Mouse (Mus musculus): ENCODE results near the gene Lrriq4.

Lrriq4 gene

GRCm38 (mm10) chr3:30644207-30644606 lies at the start of gene Lrriq4:
Gene Lrriq4, plus strand, starts transcription at chr3:30644507.
- DNase-seq = no peak

DNA sequence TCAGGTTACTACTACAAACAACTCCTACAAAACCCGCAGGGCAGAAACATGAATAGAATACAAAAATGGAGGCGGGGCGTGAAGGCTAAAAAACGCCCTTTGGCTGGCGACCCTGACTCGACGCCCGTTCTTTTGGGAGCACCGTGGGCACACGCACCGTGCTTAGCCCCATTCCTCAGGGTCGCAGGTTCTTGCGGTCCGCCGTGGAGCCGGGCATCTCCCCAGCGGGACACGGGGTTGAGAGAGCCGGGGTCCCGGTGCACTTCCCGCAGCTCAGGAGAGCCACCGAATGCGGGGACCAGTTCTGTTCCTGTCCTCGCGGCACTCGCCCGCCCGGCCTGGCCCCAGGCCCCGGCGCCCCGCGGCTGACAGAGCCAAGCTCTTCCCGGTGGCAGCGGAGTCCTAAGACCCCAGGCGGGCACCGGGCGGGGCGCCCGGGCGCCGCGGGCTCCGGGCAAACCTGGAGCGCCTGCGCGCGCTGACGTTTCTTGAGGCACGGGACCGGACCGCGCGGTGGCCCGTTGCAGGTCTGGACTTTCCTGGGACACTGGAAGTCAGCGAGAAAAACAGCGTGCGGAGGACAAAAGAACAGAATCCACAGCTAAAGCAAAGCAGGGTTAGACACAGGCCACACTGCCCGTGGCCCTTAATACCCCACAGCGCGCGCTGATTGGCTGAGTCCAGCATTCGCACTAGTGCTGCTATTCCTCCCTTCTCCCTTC lies 49.0 kb upstream of the Lrriq4 start:
- peak; percentile 55 for DNase-seq

DNA sequence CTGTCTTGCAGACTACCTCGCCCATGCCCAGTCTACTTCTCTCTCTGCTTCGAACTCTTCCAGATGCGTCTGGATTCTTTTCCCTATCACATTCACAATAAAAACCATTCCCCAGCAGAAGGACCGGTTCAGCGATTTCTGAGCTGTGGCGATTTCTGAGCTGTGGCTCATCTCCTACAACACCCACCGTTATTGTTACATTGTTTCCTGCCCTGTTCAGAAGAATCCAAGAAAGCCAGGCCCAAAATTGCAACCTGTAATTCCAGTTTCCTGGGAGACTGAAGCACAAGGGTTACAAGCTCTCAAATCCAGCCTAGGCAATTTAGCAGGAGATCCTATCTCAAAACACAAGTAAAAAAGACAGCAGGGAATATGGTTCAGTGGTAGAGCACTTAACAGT lies 47.0 kb upstream of the Lrriq4 start:
- no peak for DNase-seq

DNA sequence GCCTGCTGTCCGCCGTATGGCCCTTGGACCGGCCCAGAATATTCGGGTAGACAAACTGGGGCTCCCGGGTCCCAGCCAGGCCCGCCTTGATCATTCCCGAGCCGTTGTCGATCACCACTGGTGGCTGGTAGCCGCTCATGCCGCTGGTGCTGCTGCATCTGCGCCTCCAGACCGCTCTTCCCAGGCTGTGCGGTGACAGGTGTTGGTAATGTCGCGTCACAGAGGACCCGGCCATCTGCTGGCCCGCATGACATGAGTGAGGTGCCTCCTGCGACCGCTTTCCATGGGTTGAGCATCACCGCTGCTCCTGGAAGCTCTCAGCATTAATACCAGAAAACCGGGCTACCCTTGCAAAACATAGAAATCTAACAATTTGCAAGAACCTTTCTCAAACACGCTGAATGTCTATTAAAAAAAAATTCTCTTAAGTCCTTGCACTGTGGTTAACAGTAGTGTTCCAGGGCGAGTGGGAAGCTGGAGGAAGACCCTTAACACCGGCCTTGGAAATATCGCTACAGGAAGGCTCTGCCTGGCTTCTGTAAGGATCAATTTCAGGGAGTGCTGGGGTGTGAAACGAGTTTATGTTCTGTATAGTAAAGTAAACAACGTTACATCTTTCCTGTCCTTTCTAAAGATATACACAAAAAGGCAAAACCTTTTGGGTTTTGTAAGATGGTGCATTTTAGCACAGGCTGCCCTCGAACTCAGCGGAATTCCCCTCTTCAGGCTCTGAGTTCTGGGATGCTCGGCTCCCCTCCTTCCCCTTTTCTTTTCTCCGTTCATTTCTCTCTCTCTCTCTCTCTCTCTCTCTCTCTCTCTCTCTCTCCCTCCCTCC lies 44.4 kb upstream of the Lrriq4 start, which contains the start of gene Actrt3:
TSS of gene Actrt3 (minus strand) at position 229 of the 835 bp plus-strand sequence.
- DNase-seq = no peak

DNA sequence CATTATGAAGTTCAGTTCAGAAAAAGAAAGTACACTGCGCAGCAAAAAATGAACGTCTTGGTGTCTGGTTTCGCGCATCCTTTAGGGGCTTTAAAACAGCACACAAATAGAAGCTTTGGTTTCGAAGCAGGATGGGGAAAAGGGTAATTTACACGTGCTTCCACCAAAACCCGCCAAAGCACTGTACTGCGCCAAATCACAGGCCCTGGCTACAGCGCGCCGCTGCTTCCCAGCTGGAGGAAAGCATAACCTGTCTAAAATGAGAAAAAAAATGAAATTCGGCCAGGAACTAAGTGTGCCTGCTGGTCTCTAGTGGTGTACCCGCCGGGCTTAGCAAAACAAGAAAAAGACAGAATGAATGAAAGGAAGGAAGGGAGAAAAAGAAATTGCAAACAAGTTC lies 43.6 kb upstream of the Lrriq4 start:
- no peak for DNase-seq

DNA sequence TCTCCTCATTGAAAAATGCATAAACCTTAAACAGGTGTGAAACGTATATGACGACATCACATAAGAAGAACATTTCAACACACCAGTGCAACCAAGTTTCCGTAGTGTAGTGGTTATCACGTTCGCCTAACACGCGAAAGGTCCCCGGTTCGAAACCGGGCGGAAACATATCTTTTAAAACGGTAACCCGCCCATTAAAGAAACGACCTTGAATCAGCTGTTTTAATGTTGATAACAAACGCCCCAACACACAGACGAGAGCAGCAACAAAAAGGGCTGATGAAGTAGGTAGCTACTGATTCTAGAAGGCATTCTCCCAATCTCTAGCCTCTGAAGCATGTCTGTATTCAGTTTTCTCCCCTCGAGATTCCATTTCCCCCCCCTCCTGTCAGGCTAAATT lies 43.1 kb upstream of the Lrriq4 start:
- peak; percentile 96 for DNase-seq

- no peak for DNase-seq
These were observed 42.7 kb upstream of the Lrriq4 start for GRCm38 (mm10) chr3:30601610-30602064.

DNA sequence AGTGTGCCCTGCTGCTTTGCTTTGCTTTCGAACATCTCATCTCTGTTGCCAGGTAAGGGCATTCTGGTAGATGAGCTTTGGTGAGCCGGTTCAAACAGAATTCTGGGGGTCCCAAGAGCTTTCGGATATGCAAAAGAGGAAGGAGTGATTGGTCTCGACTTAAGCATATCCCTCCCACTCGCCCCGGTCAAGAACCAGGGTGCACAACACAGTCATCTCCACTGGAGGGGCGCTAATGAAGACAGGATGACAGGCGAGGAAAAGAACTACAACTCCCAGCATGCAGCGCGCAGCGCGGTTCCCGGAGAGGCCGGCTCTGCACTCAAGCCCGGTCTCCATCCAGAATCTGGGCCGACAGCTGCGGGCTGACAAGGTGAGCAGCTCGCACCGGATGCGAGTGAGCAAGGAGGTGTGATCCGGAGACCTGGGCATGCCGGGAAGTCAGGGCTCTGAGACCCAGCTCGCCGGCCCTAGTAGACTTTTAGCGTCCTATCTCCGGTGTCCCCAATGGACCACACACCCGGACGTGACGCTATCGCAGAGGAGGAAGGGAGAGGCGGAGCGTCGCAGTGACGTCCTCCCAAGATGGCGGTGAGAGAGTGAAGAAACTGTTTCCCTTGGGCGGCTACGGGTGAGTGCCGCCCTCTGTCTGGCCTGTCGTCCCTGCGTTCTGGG lies 42.1 kb upstream of the Lrriq4 start, which contains the start of gene Mynn:
TSS of gene Mynn (plus strand) at position 1 of the 675 bp plus-strand sequence.
- DNase-seq = peak; percentile 98

GRCm38 (mm10) chr3:30602740-30603098 lies 41.6 kb upstream of the Lrriq4 start:
- DNase-seq = peak; percentile 93

- DNase-seq = no peak
These were observed 41.1 kb upstream of the Lrriq4 start for GRCm38 (mm10) chr3:30603256-30603655.

- peak; percentile 41 for DNase-seq
These were observed 35.3 kb upstream of the Lrriq4 start for GRCm38 (mm10) chr3:30608999-30609398.

GRCm38 (mm10) chr3:30610930-30611329 lies 33.4 kb upstream of the Lrriq4 start:
- no peak for DNase-seq

DNA sequence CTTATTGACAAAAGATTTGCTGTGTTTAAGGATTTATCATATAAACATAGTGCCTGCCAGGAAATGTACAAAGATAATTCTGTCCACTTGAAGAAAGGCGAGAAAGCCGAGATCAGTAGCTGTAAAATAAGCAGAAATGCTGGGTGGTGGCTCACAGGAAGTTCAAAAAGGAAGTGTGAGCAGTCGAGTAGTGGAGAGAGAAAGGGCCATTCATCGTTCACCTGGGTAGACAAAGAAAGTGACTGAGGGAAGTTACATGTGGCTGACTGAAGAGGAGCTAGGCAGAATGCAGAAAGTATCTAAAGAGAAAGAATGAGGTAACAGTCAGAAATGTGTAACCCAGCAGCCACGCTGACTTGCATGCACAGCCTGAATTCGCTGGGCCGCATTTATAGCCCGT lies 24.2 kb upstream of the Lrriq4 start:
- DNase-seq = no peak

DNA sequence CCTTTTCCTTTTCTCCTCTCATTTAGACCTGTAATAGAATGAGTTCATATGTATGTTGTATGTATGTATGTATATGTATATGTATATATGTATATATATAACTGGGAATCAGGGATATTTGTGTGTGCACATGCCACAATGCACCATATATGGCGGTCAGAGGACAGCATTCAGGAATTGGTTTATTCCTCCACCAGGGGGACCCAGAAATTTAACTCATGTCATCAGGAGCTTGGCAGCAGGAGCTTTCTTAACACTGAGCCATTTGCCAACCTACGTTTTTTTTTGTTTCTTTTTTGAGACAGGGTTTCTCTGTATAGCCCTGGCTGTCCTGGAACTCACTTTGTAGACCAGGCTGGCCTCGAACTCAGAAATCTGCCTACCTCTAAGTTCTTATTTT lies 10.6 kb upstream of the Lrriq4 start:
- no peak for DNase-seq

GRCm38 (mm10) chr3:30635629-30636028 lies 8.7 kb upstream of the Lrriq4 start:
- DNase-seq = no peak

GRCm38 (mm10) chr3:30646761-30647160 lies 2.5 kb downstream of the Lrriq4 start:
- no peak for DNase-seq

- DNase-seq = peak; percentile 28
These were observed 3.3 kb downstream of the Lrriq4 start, which contains the start of gene Lrrc34 for GRCm38 (mm10) chr3:30647440-30648090. Gene Lrrc34, minus strand, starts transcription at chr3:30647869.

GRCm38 (mm10) chr3:30648466-30648865 lies 4.2 kb downstream of the Lrriq4 start:
- DNase-seq = no peak

DNA sequence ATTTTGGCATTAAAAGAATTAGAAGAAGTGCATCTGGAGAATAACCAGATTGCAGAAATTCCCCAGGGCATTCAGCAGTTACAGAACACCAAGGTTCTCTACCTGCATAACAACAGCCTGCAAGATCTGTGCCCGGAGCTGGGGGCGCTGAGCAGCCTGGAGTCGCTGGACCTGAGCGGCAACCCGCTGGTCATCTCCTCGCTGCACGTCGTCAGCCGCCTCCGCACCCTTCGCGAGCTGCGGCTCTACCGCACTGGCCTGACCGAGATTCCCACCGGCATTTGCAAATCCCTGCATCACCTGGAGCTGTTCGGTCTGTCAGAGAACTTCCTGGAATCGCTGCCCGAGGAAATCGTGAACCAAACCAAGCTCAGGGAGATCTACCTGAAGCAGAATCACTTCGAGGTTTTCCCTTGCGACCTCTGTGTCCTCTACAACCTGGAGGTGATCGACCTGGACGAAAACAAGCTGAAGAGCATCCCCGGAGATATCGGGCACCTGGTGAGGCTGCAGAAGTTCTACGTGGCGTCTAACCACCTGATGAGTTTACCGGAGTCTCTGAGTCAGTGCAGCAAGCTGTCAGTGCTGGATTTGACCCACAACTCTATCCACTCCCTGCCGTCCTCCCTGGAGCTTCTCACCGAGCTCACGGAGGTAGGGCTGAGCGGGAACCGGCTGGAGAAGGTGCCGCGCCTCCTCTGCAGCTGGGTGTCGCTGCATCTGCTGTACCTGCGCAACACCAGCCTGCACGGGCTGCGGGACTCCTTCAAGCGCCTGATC lies 5.9 kb downstream of the Lrriq4 start:
- DNase-seq = peak; percentile 43

- DNase-seq = no peak
These were observed 11.6 kb downstream of the Lrriq4 start for GRCm38 (mm10) chr3:30655937-30656336.

GRCm38 (mm10) chr3:30658486-30658885 lies 14.2 kb downstream of the Lrriq4 start:
- no peak for DNase-seq

- no peak for DNase-seq
These were observed 38.9 kb downstream of the Lrriq4 start for GRCm38 (mm10) chr3:30683190-30683589.
